Mouse (Mus musculus): ENCODE measurements around the gene Slc25a40.

Slc25a40 gene

DNA sequence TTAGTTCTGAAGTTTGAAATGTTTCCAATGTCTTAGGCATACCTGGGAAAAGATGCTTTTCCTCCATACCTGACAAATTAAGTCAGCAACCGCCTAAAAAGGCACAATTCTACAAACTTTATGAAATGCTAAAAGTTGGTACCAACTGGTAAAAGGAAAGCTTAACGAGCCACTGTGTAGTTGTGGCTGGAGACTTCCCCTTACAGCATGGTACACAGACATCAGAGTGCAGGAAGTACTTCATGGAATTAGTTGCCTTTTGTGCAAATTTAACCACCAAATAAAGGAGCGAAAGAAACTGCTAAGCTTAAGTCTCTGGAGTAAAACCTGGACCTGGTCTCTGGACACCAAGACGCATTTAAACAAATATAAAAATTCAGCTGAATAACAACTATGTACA is 69.1 kb downstream of the Slc25a40 start:
- no peak for DNase-seq (ENCODE audit: low spot score)
